Mouse (Mus musculus): Measurements from ENCODE around the gene Prss27.

DNA sequence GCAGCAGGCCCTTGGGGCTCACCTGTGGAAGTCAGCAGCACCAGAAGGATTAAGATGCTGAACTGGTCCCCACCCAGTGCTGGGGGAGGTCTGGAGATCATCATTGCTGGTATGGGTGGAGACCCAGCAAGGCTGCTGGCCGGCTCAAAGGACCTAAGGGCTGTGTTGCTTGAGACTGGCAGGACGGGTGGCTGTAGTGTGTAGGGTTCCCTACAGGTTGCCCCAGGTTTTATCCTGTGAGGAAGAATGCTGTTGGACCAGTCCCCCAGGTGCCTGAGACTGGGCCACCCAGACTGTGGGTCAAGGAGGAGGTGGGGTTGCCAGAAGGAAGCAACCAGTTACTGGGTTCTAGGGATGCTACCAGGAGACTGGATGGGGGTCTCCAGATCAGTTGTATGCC, 40.0 kb upstream of the Prss27 start, which contains the start of gene Prss22:
- TF ChIP-seq POLR2A (IDR thresholded peaks at IDR 0.05; ENCODE audit: borderline replicate concordance, extremely low read depth, insufficient read depth, insufficient read length, poor library complexity, severe bottlenecking) (no peak), CTCF (IDR thresholded peaks at IDR 0.05; ENCODE audit: borderline replicate concordance, extremely low read depth, insufficient read depth, insufficient read length) (no peak)
